Mouse (Mus musculus): ENCODE measurements around the gene C1rb. TPM values are rescaled to one million over a fixed set of nuclear protein-coding genes. Genes with fewer than 3 reads are reported as not detected.
"Not testable (repeated sequence)": the region's sequence is repeated elsewhere in the genome, so short reads cannot be mapped to it uniquely, and the experiment has no call there.

C1rb gene
- 0.06 TPM in 1 of 2 replicates, not detected in the other for polyA plus RNA-seq (2015; fragmentation: Nextera tagmentation; extraction: Ambion mirVana)

DNA sequence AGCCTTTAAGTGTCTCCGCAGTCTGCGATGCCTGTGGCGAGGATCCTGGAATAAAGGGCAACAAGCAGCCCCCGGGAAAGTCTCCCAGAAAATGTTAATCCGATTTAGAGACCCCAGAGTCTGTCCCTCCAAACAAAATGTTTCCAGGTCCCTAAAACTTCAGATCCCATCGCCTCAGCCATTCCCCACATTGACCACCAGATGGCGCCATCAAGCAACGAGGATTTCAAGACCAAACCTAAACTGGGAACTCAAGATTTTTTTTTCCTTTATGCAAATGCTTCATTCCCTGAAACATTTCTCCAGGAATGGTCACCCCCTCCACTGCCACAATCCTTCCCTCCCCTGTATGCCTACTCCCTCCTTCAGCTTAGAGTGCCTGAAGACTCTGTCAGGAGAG, at the start of gene C1rb:
Gene C1rb, plus strand, starts transcription at position 269 of the 400 bp plus-strand sequence.
- ATAC-seq (no peak; the same call in 1 of the 2 replicates), DNase-seq (ENCODE audit: low spot score) (peak; percentile 72)
- Histone ChIP-seq H3K9me3 (ENCODE audit: low read length) (no peaks in the 10 kb centered on the region), H3K4me2 (replicated peaks; ENCODE audit: low read depth, low read length) (no peak within 1 kb of the TSS), H3K9ac (replicated peaks; ENCODE audit: low read depth) (no peak within 1 kb of the TSS), H3K27me3 (replicated peaks; ENCODE audit: insufficient read depth, low read length) (no peaks in the 10 kb centered on the region), H3K4me3 (ENCODE audit: low read depth, low read length) (no peak within 1 kb of the TSS), H3K4me1 (ENCODE audit: insufficient read depth, low read depth, low read length) (no peaks in the 10 kb centered on the region), H3K36me3 (ENCODE audit: insufficient read depth, low read length) (no peaks in the 10 kb centered on the region), H3K27ac (ENCODE audit: low read length) (no peak within 1 kb of the TSS)
- 1% methylated on average over 8 of the region's 8 CpGs for WGBS
- TF ChIP-seq CTCF (IDR thresholded peaks at IDR 0.05) (peak; percentile 90), EP300 (IDR thresholded peaks at IDR 0.05) (no peak)

DNA sequence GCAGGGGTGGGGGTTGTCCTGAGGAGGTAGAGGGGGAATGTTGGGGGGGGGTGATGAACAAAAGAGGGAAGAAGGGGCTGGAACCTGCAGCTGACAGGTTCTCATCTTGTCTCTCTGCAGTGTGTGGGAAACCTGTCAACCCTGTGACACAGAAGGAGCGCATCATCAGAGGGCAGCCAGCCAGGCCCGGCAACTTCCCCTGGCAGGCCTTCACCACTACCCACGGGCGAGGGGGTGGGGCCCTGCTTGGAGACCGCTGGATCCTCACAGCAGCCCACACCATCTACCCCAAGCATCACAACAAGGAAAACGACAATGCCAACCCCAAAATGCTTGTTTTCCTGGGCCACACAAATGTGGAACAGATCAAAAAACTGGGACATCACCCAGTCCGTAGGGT, 48.0 kb upstream of the C1rb start:
- DNase-seq (ENCODE audit: low spot score); H3K4me3 ChIP-seq (ENCODE audit: low read depth, low read length); H3K4me1 ChIP-seq (ENCODE audit: insufficient read depth, low read depth, low read length); H3K9me3 ChIP-seq (ENCODE audit: low read length); H3K4me2 ChIP-seq (replicated peaks; ENCODE audit: low read depth, low read length); H3K27me3 ChIP-seq (replicated peaks; ENCODE audit: insufficient read depth, low read length); H3K36me3 ChIP-seq (ENCODE audit: insufficient read depth, low read length); H3K9ac ChIP-seq (replicated peaks; ENCODE audit: low read depth); ATAC-seq; H3K27ac ChIP-seq (ENCODE audit: low read length): not testable (repeated sequence)
- 68% methylated on average over 7 of the region's 7 CpGs for WGBS

DNA sequence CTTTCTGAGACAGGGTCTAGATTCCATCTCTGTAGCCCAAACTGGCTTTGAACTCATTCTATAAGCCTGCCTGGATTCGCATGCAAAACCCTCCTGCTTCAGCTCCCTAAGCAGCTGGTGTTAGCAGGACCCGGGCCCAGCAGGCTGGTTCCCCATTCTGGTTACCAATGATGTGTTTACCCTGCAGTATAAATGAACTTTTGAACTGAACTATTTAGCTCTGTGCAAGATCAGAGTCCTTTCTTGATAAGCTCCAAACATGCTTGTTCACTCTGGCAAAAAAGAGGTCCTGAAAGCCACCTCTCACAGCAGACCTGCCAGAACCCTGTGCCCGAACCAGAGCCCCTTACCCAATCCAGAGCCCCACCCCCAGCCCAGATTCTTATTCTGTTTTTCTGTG, 42.2 kb upstream of the C1rb start:
- WGBS = 66% methylated on average over 3 of the region's 3 CpGs
- ATAC-seq = no peak
- Histone ChIP-seq H3K4me1 (ENCODE audit: insufficient read depth, low read depth, low read length) (no peaks in the 10 kb centered on the region), H3K27me3 (replicated peaks; ENCODE audit: insufficient read depth, low read length) (no peaks in the 10 kb centered on the region), H3K27ac (ENCODE audit: low read length) (no peak overlapping the region), H3K4me3 (ENCODE audit: low read depth, low read length) (no peak overlapping the region), H3K9me3 (ENCODE audit: low read length) (no peaks in the 10 kb centered on the region), H3K4me2 (replicated peaks; ENCODE audit: low read depth, low read length) (no peak overlapping the region), H3K9ac (replicated peaks; ENCODE audit: low read depth) (no peak overlapping the region), H3K36me3 (ENCODE audit: insufficient read depth, low read length) (no peaks in the 10 kb centered on the region)
- TF ChIP-seq CTCF (IDR thresholded peaks at IDR 0.05) (no peak), EP300 (IDR thresholded peaks at IDR 0.05) (no peak)
- no peak for DNase-seq (ENCODE audit: low spot score)

DNA sequence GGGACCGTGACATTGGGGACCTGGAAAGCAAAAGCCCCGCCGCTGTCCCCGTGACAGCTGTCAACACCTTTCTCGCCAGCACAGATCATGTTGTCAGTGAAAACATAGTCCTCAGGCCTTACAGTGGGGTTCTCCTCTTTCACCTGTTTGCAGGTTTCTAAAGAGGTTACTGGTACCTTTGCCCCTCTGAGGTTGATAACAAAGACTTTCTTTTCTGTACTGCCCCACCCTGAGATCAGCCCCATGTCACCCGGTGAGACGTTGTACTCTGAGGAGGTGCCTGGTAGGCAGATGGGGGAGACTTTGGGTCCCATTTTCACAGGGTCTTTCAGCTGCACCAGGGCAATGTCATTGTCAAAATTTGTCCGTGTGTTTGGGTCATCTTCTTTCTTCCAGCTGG, 39.0 kb upstream of the C1rb start:
- Histone ChIP-seq H3K4me2 (replicated peaks; ENCODE audit: low read depth, low read length) (no peak overlapping the region), H3K9ac (replicated peaks; ENCODE audit: low read depth) (no peak overlapping the region), H3K36me3 (ENCODE audit: insufficient read depth, low read length) (no peaks in the 10 kb centered on the region), H3K27ac (ENCODE audit: low read length) (no peak overlapping the region), H3K27me3 (replicated peaks; ENCODE audit: insufficient read depth, low read length) (no peaks in the 10 kb centered on the region), H3K4me3 (ENCODE audit: low read depth, low read length) (no peak overlapping the region), H3K4me1 (ENCODE audit: insufficient read depth, low read depth, low read length) (no peaks in the 10 kb centered on the region), H3K9me3 (ENCODE audit: low read length) (no peaks in the 10 kb centered on the region)
- 77% methylated on average over 8 of the region's 8 CpGs for WGBS
- ATAC-seq (no peak), DNase-seq (ENCODE audit: low spot score) (no peak)
- no peak for TF ChIP-seq CTCF (IDR thresholded peaks at IDR 0.05)
- no peak for TF ChIP-seq EP300 (IDR thresholded peaks at IDR 0.05)

DNA sequence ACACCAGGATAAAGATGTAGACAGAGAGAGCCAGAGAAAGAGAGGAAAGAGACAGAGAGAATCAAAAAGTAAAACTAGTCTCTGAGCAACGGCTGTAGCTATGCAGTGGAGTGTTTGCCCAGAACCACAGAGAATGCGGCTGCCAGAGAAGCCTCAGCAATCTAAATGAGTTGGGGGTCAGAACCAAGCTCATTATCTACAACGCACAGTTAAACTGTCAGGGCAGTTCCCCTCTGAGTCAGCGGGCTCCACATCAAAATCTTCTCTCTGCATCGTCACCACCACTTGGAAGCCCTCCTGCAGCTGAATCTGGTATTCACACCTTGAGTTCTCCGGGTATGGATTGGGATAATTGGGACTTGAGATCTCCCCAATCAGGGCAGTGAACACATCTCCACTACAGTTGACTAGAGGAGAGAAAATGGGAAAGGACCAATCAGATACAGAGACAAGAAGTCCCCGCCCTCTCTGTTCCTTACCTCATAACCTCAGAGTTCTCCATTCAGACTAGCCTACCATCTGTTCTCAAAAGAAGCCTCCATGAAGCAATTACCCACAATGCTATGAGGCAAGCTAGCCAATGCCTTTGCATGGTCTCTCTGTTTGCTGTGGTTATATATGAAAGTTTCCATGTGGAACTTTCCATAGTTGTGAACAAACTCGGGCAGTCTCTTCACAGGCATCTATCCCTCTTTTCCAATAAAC, 33.8 kb upstream of the C1rb start:
- not testable (repeated sequence) for DNase-seq (ENCODE audit: low spot score); H3K27me3 ChIP-seq (replicated peaks; ENCODE audit: insufficient read depth, low read length); H3K4me1 ChIP-seq (ENCODE audit: insufficient read depth, low read depth, low read length); H3K4me2 ChIP-seq (replicated peaks; ENCODE audit: low read depth, low read length); H3K36me3 ChIP-seq (ENCODE audit: insufficient read depth, low read length); H3K27ac ChIP-seq (ENCODE audit: low read length); H3K4me3 ChIP-seq (ENCODE audit: low read depth, low read length); ATAC-seq; H3K9ac ChIP-seq (replicated peaks; ENCODE audit: low read depth); H3K9me3 ChIP-seq (ENCODE audit: low read length)
- WGBS = 63% methylated on average over 7 of the region's 8 CpGs

DNA sequence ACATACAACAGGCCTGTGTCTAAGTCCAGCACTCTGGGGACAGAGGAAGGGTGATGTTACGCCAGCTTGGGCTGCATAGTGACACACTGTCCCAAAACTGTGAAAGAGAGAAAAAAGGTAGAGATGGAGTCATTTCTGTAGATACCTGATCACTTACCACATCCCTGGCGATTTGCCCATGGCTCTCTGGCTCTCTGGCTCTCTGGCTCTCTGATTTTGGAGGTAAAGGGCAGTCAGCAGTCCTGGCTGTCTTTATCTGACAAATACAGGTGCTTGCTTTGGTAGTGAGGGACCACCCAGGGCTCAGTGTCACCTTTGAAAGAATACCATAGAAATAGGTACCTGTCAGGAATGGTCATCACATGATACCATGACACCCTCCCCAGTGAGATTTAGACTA, 28.9 kb upstream of the C1rb start:
- H3K9ac ChIP-seq (replicated peaks; ENCODE audit: low read depth) = not testable (repeated sequence)
- 82% methylated on average over 2 of the region's 2 CpGs for WGBS

DNA sequence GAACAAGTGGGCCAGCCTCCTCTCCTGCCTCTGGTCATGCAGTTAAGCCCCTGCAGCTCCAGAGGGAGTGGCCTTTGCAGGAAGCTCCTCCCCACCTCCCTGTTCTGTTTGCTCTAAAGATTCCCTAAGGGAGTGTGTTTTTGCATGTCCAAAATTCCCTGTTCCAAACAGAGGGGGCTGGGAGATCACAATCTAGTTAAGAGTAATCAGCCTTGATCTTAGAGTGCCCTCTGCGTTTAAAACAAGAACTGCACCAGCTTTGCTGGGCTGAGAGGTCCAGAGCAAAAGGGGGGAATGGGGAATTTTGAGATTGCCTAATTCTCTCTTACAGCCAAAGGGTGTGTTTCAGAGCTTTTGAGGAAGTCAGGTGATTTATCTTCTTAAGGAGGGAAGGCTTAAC, 27.8 kb upstream of the C1rb start, which contains the start of gene C1s1:
Gene C1s1, minus strand, starts transcription at position 76 of the 400 bp plus-strand sequence.
- H3K27ac ChIP-seq (ENCODE audit: low read length); H3K4me1 ChIP-seq (ENCODE audit: insufficient read depth, low read depth, low read length); H3K36me3 ChIP-seq (ENCODE audit: insufficient read depth, low read length); H3K4me3 ChIP-seq (ENCODE audit: low read depth, low read length); H3K9me3 ChIP-seq (ENCODE audit: low read length); H3K4me2 ChIP-seq (replicated peaks; ENCODE audit: low read depth, low read length); H3K27me3 ChIP-seq (replicated peaks; ENCODE audit: insufficient read depth, low read length); H3K9ac ChIP-seq (replicated peaks; ENCODE audit: low read depth): not testable (repeated sequence)
- 10% methylated on average over 1 of the region's 1 CpGs for WGBS
- ATAC-seq (peak; percentile 83), DNase-seq (ENCODE audit: low spot score) (peak; percentile 70)
- peak; percentile 69 for TF ChIP-seq CTCF (IDR thresholded peaks at IDR 0.05)

More for the DNA sequence above, 28.9 kb upstream of the C1rb start:
- DNase-seq (ENCODE audit: low spot score); H3K27me3 ChIP-seq (replicated peaks; ENCODE audit: insufficient read depth, low read length); ATAC-seq; H3K4me3 ChIP-seq (ENCODE audit: low read depth, low read length); H3K4me2 ChIP-seq (replicated peaks; ENCODE audit: low read depth, low read length); H3K36me3 ChIP-seq (ENCODE audit: insufficient read depth, low read length); H3K4me1 ChIP-seq (ENCODE audit: insufficient read depth, low read depth, low read length); H3K9me3 ChIP-seq (ENCODE audit: low read length); H3K27ac ChIP-seq (ENCODE audit: low read length): not testable (repeated sequence)

Measured in lung, postnatal 0 days (tissue).